Mouse (Mus musculus) activated CD4-positive, CD25-positive, alpha-beta regulatory T cell, adult 9 weeks (primary cell): Measurements from ENCODE around the gene Pax5. TPM values are rescaled to one million over a fixed set of nuclear protein-coding genes. Genes with fewer than 3 reads are reported as not detected.

Experiments used
- polyA plus RNA-seq: library from polyadenylated mRNA; unstranded; fragments of 100-300 nt; shearing (Covaris generic); gene quantifications from one replicate; pipeline ENCODE4 v1.2.1, GENCODE M21; 2017

Gene Pax5
- 0.77 TPM for polyA plus RNA-seq

GRCm38 (mm10) chr4:44709740-44710700, at the start of gene Pax5:
Pax5 (minus strand) TSS chr4:44710487.

GRCm38 (mm10) chr4:44755553-44756133, 45.4 kb upstream of the Pax5 start, which contains the start of gene Zcchc7:
Zcchc7 (plus strand) TSS chr4:44755877.

Other genes starting within 250 kb of the Pax5 start
- 99.6 TPM for gene Zcchc7, start 45.4 kb upstream of the Pax5 start, polyA plus RNA-seq